Mouse (Mus musculus) adrenal gland, adult 2 months (tissue): ENCODE results near the gene Armc2. TPM values are rescaled to one million over a fixed set of nuclear protein-coding genes. Genes with fewer than 3 reads are reported as not detected.
"Not testable (repeated sequence)": the region's sequence is repeated elsewhere in the genome, so short reads cannot be mapped to it uniquely, and the experiment has no call there.

Source experiments
- DNase-seq: peaks from one replicate; pipeline ENCODE4 v3.0.0; 2021
- polyA plus RNA-seq: library from polyadenylated mRNA; depleted of rRNA; stranded (reverse); fragments of >200 nt; gene quantifications from 2 replicates; pipeline ENCODE4 v1.2.3, GENCODE M21; 2012
- total RNA-seq, 2 experiments: library from RNA; stranded (reverse); gene quantifications; 2 replicates each; pipeline ENCODE4 v1.2.3; 2021

The Armc2 gene
- total and polyA plus RNA-seq, 3 experiments: 0.40 to 2.4 (median 2.0) TPM

DNA sequence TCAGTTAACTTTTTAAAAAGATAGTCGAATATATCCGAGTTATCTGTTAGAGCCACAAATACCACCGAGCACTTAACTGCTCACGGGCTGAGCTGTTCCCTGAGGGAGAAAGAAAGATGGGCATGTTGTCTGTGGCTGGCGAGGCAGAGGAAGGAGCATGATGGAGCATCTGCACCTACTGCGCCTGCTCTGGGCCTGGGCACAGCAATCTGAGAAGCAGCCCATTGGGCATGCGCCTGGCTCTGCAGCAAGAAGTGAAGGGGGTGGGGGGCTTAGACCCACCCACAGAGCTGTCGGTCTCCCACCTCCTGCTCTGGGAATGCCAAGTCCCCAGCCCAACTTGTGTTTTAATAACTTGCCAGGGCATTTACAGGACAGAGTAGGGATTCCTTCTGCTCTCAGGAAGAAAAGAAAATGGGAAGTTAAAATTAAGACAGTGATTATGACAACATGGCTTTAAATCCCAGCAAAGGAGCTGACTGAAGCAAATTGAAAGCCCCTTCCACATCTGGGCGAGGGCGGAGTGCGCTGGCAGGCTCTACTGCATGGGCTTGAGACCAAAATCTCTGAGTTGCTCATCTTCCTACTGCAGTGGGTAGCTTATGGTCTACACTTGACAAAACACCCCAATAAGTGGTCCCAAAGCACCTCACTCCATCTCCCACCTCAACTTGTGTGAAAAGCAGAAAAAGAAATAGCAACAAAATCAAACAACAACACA, 50.2 kb downstream of the Armc2 start:
- no peak for DNase-seq

DNA sequence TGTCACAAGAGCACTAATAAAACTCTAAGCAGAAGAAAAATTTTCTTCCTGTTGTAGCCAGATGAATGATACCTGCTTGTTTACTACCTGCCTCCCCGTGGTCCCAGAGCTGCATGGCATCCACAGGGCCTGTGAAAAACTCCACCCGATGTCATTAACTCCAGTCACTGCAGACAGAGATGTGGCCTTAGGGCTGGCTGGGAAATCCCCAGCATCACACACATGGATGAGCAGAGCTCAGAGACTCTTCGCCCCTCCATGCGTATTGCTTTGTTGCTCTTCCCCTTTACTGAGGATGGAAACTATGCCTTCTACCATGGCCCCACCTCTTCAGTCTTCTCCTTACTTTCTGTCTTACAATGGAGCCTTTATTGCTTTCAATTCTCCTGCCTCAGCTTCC, 55.5 kb downstream of the Armc2 start:
- no peak for DNase-seq

DNA sequence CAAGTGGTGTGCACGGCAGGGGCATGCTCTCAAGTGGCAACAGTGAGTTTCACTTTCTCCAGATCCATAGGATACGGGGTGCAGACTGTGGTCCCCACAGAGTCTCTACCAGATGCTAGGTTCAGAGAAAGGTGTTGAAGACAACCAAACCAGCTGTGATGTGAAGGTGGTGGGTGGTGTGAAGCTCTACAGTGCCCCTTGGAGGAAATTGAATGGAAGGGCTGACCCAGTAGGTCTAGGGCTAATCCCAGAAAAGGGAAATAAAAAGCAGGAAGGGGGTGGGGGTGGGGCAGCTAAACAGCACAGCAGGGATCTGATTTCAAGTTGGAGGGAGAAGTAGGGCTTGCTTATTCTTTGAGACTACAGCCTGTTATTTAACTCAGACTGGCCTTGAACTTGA, 58.4 kb downstream of the Armc2 start:
- DNase-seq: no peak

DNA sequence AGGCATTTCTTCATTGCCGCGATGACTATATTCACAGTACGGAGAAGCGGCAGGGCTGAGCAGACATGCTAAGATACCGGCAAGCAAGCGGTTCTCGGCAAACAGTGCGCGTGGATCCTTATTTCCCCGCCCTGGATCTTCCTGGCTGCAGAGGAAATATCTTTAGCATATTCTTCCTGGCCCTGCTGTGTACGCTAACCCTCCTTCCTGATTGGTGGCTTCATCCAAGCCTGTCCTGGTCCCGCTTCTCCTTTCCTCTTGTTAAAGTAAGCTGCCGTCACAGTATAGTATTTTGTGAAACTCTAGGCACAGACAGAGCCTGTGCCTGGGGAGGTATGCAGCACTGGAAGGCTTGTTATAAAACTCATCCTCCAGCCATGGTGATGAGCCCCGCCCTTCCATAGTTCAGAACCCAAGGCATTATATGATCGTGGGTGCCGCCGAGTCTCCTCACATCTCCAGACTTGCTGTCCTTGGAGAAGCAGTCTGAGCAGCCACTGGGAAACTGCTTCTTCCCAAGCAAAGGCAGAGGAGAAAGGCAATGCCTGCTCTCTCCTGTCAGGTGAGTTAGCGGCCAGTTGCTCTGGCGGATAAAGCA, 59.5 kb downstream of the Armc2 start:
- DNase-seq: no peak

DNA sequence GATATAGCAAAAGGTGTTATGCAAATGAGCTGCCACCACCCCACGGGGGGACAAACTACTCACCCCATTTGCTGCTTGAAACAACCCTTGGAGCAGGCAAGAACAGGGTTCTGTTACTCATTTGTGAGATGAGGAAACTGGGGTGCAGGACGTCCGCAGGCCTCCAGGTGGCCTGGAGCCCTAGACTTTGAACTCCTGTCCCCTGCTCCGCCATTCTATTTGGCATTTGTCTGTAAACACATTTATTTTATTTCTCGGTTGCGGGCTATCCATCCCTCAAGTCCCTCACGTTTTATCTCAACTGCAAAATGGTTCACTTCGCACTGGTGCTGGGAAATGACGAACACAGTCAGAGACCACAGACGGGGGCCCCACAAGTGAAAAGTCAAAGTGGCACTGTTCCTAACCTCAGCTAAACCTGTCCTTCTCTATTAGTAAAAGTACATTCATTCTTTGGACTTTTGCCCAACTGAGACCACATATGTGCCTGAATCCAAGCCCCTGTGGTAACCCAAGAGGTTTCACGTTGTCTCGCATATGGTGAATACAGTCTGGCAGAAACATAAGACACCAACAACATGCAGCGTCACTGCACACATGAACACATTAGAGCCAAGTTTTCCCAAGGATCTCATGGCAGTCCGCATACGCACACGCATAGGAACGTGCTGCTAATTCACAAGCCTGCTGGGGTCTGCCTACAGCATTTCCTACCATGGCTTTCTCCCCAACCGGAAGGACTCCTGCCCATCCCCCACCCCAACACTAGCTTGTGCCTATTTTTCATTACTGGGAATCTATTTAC, 60.6 kb downstream of the Armc2 start:
- no peak for DNase-seq

DNA sequence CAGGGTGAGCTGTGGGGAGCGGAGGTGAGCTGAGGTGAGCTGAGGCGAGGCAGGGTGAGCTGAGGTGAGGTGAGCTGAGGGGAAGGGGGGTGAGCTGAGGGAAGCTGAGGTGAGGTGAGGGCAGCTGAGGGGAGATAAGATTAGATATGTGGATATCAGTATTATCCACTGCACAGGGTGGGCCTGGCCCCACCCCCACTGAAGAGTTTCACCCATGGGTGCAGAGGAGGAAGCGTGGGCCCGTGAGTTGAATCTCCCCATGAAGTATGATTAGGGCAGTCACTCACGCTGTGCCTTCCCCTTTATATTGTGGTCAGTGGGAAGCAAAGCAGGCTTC, 64.7 kb downstream of the Armc2 start:
- no peak for DNase-seq

DNA sequence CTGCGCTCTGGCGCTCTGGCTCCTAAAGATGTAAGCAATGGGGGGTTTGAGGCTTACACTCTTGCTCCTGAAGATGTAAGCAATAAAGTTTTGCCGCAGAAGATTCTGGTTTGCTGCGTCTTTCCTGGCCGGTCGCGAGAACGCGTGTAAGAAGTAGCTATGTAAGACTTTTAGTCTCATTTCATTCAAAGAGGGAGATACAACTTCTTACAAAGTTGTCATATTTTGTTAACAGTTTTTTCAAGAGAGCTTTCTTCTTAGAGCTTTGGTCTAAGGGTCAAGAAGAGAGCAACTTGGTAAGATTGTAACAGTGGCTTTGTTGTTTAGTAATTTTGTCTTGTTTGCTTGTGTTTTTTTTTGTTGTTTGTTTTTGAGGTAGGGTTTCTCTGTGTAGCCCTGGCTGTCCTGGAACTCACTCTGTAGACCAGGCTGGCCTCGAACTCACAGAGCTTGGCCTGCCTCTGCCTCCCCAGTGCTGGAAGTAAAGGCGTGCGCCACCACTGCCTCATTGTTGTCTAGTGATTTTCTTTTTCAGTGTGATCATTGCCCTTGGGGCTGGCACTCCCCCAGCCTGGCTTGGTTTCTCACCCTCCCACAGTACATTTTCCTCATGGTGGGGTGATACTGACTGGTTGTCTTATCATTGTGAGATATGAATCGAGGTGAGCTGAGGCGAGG, 65.3 kb downstream of the Armc2 start:
- no peak for DNase-seq

DNA sequence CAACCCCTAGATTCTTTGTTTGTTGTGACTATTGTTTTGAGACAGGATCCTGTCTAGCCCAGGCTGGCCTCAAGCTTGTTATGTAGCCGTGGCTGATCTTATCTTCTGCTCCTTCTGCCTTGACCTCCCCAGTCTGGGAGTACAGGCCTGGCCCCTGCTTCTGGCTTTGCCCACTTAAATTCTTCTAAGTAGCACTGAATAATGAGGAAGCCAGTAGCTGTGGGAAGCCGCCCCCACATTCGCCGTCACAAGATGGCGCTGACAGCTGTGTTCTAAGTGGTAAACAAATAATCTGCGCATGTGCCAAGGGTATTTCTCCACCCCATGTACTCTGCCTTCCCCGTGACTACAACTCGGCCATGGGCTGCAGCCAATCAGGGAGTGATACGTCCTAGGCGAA, 65.9 kb downstream of the Armc2 start:
- DNase-seq: not testable (repeated sequence)

DNA sequence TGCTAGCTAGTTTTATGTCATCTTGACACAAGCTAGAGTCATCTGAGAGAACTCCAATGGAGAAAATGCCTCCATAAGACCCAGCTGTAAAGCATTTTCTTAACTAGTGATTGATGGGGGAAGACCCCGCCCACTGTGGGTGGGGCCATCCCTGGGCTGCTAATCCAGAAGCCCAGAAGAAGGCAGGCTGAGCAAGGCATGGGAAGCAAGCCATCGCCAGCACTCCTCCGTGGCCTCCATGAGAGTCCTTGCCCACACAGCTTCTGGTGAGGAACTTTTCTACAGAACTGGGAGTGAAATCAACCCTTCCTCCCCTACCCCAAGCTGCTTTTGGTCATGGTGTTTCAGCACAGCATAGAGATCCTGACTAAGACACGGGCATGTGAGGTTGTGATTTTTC, 79.2 kb downstream of the Armc2 start:
- no peak for DNase-seq

DNA sequence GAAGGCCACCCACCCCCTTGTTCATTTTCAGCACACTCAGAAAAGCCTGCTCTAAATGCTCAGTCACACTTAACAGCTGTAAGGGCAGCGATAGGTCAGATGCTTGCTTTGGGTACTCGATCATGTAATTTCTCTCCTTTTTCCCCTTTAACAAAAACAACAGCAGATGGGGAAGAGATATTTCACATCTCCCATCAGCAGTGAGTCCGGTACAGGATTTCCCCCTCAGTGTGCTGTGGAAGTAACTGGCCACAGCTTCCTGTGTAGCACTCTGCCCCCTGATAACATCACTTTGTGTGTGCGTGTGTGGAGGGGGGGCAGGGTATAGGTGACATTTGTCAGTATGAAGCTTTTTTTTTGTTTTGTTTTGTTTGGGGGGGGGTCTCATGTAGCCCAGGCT, 81.1 kb downstream of the Armc2 start:
- peak; percentile 11 for DNase-seq

DNA sequence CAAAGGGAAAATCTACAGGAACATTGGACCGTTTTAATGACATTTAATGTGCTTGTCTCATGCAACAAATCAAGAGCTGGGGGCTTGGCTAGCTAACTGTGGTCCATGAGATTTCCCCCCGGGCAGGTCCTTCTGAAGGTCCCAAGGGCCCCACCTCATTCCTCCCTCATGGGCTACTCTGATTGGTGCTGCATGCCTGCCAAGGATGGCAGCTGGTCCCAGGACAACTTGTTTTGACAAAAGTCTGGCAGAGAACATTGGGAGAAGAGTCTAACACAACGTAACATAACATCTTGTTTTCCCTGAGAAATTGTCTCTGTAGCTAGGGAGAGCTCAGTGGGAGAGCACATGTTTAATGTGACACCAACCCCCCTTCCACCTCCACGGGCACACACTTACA, 82.1 kb downstream of the Armc2 start:
- no peak for DNase-seq

DNA sequence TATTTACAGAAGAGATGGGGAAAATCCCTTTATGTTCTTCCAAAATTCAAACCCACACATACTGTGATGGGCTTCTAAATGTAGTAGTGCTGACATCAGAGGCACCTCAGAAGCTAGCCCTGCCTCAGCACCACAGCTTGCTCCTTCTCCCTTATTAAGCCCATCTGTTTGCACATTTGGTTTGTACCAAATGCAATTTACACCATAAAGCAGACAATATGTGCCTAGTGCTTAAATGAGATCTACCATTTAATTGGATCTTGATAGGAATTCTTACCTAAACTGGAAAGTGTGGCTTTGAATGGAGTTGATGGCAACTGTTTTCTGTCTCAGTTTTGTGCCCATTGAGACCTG, 82.8 kb downstream of the Armc2 start:
- DNase-seq: no peak

DNA sequence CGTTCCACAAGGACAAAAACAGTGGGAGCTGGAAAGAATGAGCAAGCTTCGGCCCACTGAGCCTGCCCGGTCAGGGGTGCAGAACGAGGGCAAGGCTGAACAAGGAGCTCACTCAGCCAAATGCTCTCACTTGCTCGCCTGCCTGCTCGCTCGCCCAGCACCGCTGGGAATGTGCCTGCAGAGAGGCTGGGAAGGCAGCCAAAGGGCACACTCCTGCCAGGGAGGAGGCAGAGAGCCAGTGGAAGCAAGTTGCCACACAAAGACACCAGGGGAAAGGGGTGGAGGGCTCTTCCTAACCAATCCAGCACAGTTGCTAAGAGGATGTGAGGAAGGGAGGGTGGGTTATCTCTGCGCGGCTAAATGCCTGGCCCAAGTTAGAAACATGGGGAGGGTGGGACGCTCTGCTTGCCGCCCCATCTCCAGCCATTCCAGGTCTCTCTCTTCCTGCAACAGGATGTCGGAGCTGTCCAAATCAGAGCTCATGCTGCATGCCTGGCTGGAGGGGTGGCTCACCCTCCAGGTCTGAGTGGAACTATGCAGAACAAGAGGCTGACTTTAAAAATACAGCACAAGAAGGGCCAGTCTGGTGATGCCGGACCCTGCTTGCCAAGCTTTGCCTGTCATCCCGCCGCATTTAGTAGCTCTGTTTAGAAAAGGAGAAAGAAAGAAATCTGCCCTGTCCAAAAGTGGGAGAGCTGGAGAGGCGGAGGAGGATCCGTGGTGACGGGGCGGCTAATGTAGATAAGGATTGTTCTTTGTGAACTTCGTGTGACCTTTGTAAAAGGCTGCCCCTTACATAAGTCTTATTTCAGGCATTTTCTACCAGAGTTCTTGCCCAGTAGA, 83.4 kb downstream of the Armc2 start:
- peak; percentile 94 for DNase-seq

DNA sequence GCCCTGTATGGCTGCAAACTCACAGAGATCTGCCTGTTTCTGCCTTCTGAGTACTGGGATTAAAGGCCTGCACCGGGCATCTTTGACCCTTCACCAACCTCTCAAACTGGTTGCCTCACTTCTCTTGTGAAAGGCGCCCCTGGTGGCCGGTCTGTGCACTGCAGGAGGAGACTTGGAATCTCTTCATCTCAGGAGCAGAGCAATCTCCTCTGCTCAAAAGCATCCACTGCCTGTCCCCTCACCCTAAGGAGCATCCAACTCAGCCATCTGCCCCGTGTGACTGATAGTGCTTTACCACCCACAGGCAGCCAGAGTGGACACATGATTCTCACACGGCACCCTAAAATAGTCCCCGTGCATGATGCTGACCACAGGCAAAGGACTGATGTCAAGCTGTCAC, 84.7 kb downstream of the Armc2 start:
- peak; percentile 40 for DNase-seq

DNA sequence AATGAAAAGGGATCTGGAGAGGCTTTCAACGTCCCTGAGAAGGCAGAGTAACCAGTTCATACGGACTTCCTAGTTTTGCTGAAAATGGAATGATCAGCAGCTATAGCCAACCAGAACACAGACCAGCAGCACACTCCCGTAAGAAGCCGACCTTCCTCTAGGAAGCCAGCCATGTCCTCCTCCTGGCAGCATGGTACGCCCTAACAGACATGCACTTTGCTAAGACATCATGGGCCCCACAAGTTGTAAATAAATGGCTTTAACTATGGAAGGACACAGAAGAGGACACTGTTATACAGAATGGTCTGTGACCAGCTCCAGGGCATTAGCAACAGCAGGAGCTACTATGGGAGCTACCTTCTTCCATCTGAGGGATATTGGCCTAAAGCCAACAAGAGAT, 85.3 kb downstream of the Armc2 start:
- DNase-seq: no peak

DNA sequence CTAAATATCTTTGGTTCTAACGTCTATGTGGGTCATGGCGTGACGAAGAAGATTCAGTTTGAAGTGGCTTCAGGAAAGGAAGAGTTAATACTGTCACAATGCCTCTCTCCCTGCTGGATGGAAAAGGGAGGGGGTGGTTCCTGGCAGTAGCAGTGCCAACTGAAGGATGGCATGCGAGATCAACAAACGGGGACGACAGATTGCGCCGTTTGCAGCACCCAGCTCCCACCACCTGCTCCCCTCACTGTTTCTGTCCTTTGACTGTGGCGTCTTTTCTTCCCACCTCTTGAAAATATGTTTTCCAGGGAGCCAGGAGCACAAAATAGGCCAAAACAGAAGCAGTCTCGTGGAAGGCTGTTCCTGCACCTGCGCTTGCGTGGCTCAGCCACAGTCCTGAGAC, 86.3 kb downstream of the Armc2 start:
- no peak for DNase-seq

DNA sequence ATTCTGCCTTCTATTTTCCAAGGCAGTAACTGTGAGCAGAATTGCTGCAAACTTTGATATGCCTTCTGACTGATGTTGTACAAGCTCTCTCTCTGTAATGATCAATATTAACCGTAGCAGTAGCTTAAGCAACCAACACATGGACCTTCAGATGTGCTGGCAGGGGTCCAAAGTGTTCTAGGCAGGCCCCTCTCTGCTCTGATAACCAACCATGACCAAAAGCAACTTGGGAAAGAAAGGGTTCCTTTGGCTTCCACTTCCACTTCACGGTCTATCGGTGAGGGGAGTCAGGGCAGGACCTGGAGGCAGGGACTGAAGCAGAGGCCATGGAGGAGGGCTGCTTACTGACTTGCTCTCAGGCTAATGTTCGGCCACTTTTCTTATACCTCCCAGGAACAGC, 87.3 kb downstream of the Armc2 start:
- no peak for DNase-seq

DNA sequence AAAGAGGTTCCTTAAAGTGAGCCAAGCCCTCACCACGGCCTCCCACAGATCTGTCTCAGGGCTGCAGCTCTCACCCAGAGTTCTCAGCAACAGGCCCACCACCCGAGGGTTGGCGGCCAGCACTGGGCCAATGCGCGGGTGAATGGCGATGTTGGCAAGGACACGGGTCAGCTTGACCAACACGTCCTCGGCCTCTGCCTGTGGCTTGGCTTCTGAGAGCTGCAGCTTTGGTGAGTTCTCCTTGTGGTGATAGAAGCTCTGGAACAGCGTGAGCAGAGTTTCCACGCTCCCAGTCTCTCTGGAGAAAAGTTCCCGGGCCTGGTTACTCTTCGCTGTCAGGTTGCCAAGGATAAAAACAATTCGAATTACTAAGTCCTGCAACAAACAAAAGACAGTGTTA, 91.5 kb downstream of the Armc2 start:
- peak; percentile 24 for DNase-seq

DNA sequence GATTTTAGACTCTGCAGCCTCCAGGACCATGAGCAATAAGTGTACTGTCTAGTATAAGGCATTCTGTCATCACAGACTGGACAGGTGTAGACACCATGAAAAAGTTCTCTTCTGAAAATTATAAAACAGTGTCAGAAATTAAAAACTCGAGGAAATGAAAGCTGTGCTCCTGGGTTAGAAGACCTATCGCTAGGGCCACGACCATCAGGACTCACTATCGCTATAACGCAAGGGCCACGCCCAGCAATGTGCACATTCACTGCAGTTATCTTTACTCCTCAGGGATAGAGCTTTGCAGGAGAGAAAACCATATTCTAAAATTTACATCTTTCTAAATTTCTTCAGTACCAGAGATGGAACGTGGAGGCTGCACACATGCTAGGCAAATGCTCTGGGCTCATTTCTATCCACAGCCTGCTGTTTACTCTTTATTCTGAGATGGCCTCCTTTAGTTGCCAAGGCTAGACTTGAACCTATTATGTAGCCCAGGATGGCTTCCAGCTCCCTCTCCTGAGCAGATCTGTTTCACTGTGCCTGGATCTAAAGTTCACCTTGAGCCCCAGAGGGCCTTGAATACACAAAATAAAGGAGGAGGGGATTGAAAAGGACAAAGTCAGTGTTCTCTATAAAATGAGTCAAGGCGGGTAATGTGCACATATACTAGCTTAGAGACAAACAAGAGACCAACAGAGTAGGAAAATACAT, 105.8 kb downstream of the Armc2 start:
- no peak for DNase-seq

DNA sequence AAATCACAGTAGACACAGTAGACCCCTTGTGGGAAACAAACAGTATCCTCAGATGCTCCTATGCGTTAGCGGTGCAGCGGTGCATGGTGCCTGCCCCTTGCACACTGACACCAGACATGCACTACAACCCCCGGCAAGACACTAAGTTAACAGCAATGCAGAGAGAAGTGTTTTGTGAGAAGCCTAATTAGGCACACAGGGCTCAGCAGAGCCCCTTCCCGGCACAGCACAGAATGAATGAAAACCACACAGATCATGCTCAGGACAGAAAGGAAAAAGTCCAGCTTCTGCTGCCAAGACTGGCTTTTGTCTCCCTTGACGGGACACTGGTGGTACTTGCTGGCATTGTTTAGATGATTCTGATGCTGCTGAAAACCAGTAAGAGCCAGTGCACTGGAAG, 109.3 kb downstream of the Armc2 start:
- DNase-seq: no peak

DNA sequence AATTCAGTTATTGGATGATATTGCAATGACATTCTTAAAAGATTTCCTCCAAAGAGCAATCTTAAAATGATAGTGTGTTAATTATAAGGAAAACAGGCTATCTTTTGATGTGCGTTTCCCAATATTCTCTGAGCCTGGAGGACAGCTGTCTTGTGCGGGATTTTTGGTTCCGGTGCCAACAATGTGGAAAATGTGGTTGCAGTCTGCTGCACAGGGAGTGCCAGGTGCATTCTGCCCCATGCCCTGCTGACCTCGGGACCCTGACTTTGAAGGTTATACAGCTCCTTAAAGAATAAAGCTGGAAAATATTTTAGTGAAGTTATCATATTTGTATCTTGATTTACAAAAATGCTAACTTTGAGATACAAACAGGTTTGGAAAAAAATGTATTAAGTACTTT, 110.3 kb downstream of the Armc2 start:
- DNase-seq: no peak
